Mouse (Mus musculus) ES-Bruce4 (cell line): ENCODE data around the gene Rpl22.

Experiments
- CTCF ChIP-seq: IDR thresholded peaks from one replicate; pipeline ENCODE4 v1.8.1; 2011; ENCODE audit warnings: low read depth, low read length
- POLR2A ChIP-seq: IDR thresholded peaks from one replicate; pipeline ENCODE4 v1.8.1; 2011; ENCODE audit warnings: low read length; ENCODE audit not compliant: insufficient read depth

DNA sequence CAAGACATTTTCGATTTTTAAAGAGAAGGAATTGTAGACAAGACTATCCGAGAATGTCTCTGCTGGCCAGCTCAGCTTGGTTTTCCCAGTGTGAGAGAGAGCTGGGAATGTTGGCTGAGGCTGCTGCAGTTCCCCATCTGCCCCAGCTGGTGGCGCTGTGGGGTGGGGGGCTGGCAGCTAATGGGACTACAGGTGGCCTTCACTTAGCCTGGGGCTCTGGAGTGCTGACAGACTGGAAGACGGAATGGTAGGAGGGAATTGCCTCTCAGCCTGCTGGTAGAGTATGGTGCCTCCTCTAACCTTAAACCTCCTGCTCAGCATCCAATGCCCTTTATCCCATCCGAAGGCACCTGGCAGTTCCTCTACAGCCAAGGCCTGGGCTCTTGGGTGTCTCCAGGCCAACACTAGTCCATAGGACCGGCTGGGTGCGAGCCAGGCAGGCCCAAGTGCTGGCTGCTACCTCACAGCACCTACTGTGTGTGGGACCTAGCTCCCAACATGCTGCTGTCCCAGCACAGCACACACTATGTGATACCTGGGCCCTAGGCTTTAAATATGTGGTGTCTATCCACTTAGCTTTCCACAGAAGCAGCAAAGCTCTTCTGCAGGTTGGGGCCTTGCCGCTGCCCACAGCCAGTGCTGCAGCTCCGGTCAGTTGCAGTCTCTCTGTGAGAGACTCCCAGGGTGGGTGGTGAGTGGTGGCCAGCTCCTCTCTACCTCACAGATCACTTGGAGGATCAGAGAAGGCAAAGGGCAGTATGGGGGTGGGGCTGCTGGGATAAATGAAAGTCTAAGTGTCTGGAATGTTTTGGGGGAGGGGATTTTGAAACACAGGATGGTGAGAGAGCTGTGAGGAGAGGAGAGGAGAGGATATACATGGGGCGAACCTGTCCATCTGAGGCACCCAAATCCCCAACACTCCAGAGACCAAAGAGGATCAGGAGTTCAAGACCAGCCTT is 48.9 kb upstream of the Rpl22 start:
- TF ChIP-seq POLR2A (no peak), CTCF (peak; percentile 97)
